Mouse (Mus musculus) thymus, postnatal 25 days (tissue): Measurements from ENCODE around the gene Rtn3.

Experiments used
- DNase-seq: peaks from one replicate; pipeline ENCODE4 v3.0.0; 2022

Gene Rtn3

GRCm38 (mm10) chr19:7484076-7484475 is 995 bp upstream of the Rtn3 start:
- no peak for DNase-seq

- DNase-seq: no peak
These were observed 416 bp upstream of the Rtn3 start for GRCm38 (mm10) chr19:7483512-7483882.

- DNase-seq: no peak
These were observed 849 bp downstream of the Rtn3 start for GRCm38 (mm10) chr19:7482266-7482598.

- DNase-seq: peak; percentile 71
These were observed 1.4 kb downstream of the Rtn3 start for GRCm38 (mm10) chr19:7481541-7482265.

GRCm38 (mm10) chr19:7479751-7480248 is 3.3 kb downstream of the Rtn3 start:
- no peak for DNase-seq

- DNase-seq: no peak
These were observed 12.4 kb downstream of the Rtn3 start for GRCm38 (mm10) chr19:7470643-7471042.

- DNase-seq: no peak
These were observed 15.2 kb downstream of the Rtn3 start for GRCm38 (mm10) chr19:7467915-7468314.

- no peak for DNase-seq
These were observed 23.7 kb downstream of the Rtn3 start for GRCm38 (mm10) chr19:7459370-7459769.

- no peak for DNase-seq
These were observed 24.2 kb downstream of the Rtn3 start for GRCm38 (mm10) chr19:7458901-7459300.

- no peak for DNase-seq
These were observed 26.3 kb downstream of the Rtn3 start for GRCm38 (mm10) chr19:7456803-7457202.

- peak; percentile 42 for DNase-seq
These were observed 37.5 kb downstream of the Rtn3 start for GRCm38 (mm10) chr19:7445596-7445995.

- no peak for DNase-seq
These were observed 38.0 kb downstream of the Rtn3 start for GRCm38 (mm10) chr19:7445105-7445504.

- peak; percentile 61 for DNase-seq
These were observed 41.6 kb downstream of the Rtn3 start for GRCm38 (mm10) chr19:7441493-7441892.

- no peak for DNase-seq
These were observed 44.8 kb downstream of the Rtn3 start for GRCm38 (mm10) chr19:7438295-7438694.

- DNase-seq: peak; percentile 41
These were observed 46.8 kb downstream of the Rtn3 start for GRCm38 (mm10) chr19:7436061-7436970.

- no peak for DNase-seq
These were observed 48.2 kb downstream of the Rtn3 start for GRCm38 (mm10) chr19:7434887-7435286.

GRCm38 (mm10) chr19:7425398-7425775 is 57.7 kb downstream of the Rtn3 start:
- DNase-seq: no peak

GRCm38 (mm10) chr19:7424590-7425397 is 58.3 kb downstream of the Rtn3 start:
- no peak for DNase-seq

GRCm38 (mm10) chr19:7424131-7424530 is 59.0 kb downstream of the Rtn3 start:
- no peak for DNase-seq

GRCm38 (mm10) chr19:7423656-7424030 is 59.4 kb downstream of the Rtn3 start:
- DNase-seq: no peak

- no peak for DNase-seq
These were observed 59.9 kb downstream of the Rtn3 start for GRCm38 (mm10) chr19:7423028-7423655.

GRCm38 (mm10) chr19:7422656-7423027 is 60.4 kb downstream of the Rtn3 start:
- no peak for DNase-seq
